Mouse (Mus musculus) Patski (cell line): ENCODE results near the gene Flt3l. TPM values are rescaled to one million over a fixed set of nuclear protein-coding genes. Genes with fewer than 3 reads are reported as not detected.
"Not testable (repeated sequence)": the region's sequence is repeated elsewhere in the genome, so short reads cannot be mapped to it uniquely, and the experiment has no call there.

Experiments used
- ATAC-seq: fragments of 100-300 bp; one replicate; pipeline ENCODE4 v1.8.0; 2021
- CTCF ChIA-PET: fragments of 350-600 bp; sonication (Branson Sonifier 250); formaldehyde crosslinking; loops from one replicate; lab custom pipeline; 2022; ENCODE audit warnings: inconsistent platforms; lab: Charles Lee
- POLR2A ChIA-PET: fragments of 350-600 bp; sonication (Branson Sonifier 250); formaldehyde crosslinking; loops from one replicate; lab custom pipeline; 2022; ENCODE audit warnings: antibody characterized with exemption, inconsistent platforms; lab: Charles Lee
- DNase-seq: peaks from one replicate; pipeline ENCODE4 v3.0.0-alpha.2; 2011; ENCODE audit warnings: low read depth, low spot score
- H3K27me3 ChIP-seq: fragments of 371-371 bp; one replicate; pipeline ENCODE4 v1.5.1; 2021
- CTCF ChIP-seq: fragments of 100-300 bp; IDR thresholded peaks from one replicate; pipeline ENCODE4 v1.5.1; 2021
- in situ Hi-C: fragments of 300-500 bp; cut with MboI; formaldehyde crosslinking; loops from 3 replicates; pipeline ENCODE4 v1.11.1; 2018; ENCODE audit warnings: low pct_unique_long_range_greater_than_20kb, mixed read lengths
- polyA plus RNA-seq: library from polyadenylated mRNA; unstranded; gene quantifications from one replicate; pipeline ENCODE4 v1.2.3, GENCODE M21; 2021

Flt3l gene
- polyA plus RNA-seq, 1 experiment from 2014 or later: 7.3 TPM

DNA sequence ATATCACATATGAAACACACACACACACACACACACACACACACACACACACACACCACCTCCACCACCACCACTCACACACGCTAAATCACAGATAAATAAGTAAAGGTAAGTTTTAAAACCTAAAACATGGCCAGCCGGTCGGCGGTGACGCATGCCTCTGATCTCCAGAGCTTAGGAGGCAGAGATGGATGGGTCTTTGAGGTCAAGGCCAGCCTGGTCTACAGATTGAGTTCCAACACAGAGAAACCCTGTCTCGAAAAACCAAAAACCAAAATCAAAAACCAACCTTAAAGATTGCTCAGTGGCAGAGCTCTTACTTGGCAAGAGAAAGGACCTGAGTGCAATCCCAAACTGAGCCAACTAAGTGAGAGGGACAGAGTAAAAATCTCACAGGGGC lies 36.2 kb downstream of the Flt3l start:
- no peak for TF ChIP-seq CTCF
- ATAC-seq (no peak), DNase-seq (no peak)
- CTCF ChIA-PET: no interaction called here
- in situ Hi-C loops: no loop called here
- no peaks in the 10 kb centered on the region for H3K27me3 ChIP-seq
- POLR2A ChIA-PET: interaction anchor here (0.8 kb wide), 1 partner anchor 24 kb away, joined by 4 read pairs; no protein-coding TSS in a partner anchor

DNA sequence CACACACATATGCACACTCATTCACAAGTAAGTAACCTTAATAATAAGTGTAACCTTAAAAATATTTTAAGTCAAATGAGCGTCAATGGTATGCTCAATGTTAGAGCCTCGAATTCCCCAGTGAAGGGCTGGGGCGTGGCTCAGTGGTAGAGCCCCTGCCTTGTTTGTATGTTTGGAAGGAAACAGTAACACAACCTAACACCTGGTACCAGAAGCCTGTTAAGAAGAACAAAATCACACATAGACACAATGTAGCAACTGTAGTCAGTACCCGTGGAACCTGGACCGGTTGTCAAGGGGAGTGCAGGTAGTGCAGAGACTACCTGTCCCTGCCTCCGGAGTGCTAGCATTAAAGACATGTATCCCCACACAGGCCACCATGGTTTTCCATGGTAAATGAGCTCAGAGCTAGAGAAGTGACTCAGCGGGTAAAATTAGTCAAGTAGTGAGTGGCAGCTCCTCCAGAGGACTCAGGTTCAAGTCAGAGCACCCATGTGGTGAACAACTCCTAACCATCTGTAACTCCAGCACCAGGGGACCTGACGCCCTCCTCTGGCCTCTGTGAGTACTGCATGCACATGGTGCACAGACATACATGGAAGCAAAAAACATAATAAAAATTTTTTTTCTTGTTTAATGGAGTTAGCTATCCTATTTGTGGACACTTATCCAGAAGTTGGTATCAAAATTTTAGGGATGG lies 37.5 kb downstream of the Flt3l start:
- no peak for DNase-seq
- TF ChIP-seq CTCF: no peak
- ChIA-PET CTCF (interaction anchor here (1.4 kb wide), 1 partner anchor 12 kb away, joined by 3 read pairs; no protein-coding TSS in a partner anchor), POLR2A (no interaction called here)
- ATAC-seq: no peak
- no peaks in the 10 kb centered on the region for H3K27me3 ChIP-seq
- in situ Hi-C loops: no loop called here

- DNase-seq (no peak), ATAC-seq (no peak)
- H3K27me3 ChIP-seq: no peaks in the 10 kb centered on the region
- TF ChIP-seq CTCF: no peak
- ChIA-PET CTCF (interaction anchor here (0.9 kb wide), 1 partner anchor 15 kb away, joined by 3 read pairs; no protein-coding TSS in a partner anchor), POLR2A (no interaction called here)
- in situ Hi-C loops: no loop called here
Observed at GRCm38 (mm10) chr7:45097479-45097878, 38.8 kb downstream of the Flt3l start.

DNA sequence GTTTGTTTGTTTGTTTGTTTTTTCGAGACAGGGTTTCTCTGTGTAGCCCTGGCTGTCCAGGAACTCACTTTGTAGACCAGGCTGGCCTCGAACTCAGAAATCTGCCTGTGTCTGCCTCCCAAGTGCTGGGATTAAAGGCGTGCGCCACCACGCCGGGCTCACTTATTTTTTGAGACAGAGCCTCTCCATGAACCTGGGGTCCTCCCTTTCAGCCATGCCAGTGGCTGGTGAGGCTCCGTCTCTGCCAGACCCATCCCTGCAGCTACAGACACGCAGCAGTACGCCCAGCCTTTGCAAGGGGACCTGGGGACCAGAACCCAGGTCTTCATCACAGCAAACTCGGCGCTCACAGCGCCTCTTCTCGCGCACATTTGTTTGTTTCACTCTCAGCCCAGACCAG lies 40.3 kb downstream of the Flt3l start:
- ATAC-seq, CTCF ChIA-PET, POLR2A ChIA-PET, DNase-seq, H3K27me3 ChIP-seq, in situ Hi-C loops: not testable (repeated sequence)

DNA sequence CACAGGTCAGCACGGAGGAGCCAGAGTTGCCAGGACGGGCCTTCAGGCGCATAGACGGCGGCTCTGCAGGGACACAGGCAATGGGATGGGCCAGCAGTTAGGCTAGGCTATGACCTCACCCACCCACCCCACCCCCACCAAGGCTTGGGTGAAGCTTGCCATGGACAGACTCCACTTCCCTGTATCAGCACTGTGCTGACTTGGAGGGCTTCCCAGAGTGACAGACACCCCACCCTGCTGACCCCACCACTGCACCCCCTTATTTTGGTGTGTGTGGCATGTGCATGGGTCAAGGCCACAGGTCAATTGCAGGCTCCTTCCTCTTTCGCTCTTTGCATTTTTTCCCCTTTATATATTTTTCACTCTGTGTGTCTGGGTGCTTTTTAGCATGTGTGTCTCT lies 40.9 kb downstream of the Flt3l start:
- DNase-seq (no peak), ATAC-seq (no peak)
- POLR2A ChIA-PET: interaction anchor here (0.5 kb wide), 1 partner anchor 80 kb away, joined by 4 read pairs; no protein-coding TSS in a partner anchor
- H3K27me3 ChIP-seq: no peaks in the 10 kb centered on the region
- in situ Hi-C loops: no loop called here
- CTCF ChIA-PET: no interaction called here
- no peak for TF ChIP-seq CTCF

DNA sequence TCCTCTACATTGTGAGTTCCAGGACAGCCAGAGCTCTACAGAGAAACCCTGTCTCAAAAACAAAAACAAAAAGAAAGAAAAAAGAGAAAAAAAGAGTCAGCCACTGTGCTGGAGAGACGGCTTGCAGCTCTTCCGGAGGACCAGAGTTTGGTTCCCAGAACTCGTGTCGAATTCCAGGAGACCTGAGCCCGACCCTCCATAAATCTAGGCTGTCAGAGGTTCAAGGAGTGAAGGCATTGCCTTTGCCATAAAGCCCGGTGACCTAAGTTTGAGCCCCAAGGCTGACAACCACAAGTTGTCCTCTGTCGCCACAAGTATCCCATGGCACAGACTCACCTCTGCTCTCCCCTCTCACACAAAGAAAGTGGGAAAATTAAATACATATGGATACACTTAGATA lies 42.1 kb downstream of the Flt3l start:
- in situ Hi-C loops: no loop called here
- ChIA-PET CTCF (no interaction called here), POLR2A (interaction anchor here (1.2 kb wide), 1 partner anchor 10 kb away, joined by 3 read pairs; no protein-coding TSS in a partner anchor)
- ATAC-seq: no peak
- H3K27me3 ChIP-seq: no peaks in the 10 kb centered on the region
- no peak for DNase-seq
- no peak for TF ChIP-seq CTCF

DNA sequence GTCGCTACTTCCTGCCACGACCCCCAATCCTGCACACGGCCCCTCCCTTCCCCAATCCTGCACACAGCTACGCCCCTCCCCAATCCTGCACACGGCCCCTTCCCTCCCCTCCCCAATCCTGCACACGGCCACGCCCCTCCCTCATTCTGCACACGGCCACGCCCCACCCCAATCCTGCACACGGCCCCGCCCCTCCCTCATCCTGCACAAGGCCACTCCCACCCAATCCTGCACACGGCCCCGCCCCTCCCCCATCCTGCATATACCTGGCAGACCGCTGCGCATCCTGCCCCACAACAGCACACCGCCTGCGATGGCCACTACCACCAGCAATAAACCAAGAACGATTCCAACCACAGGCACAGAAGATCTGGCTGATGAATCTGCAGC lies 42.7 kb downstream of the Flt3l start:
- POLR2A ChIA-PET: interaction anchor here (1.2 kb wide), 1 partner anchor 9 kb away, joined by 3 read pairs; no protein-coding TSS in a partner anchor
- in situ Hi-C loops: no loop called here
- DNase-seq (no peak), ATAC-seq (no peak)
- no peak for TF ChIP-seq CTCF
- H3K27me3 ChIP-seq: no peaks in the 10 kb centered on the region
- CTCF ChIA-PET: no interaction called here

- ChIA-PET CTCF (no interaction called here), POLR2A (interaction anchor here (1.2 kb wide), 1 partner anchor 9 kb away, joined by 3 read pairs; no protein-coding TSS in a partner anchor)
- H3K27me3 ChIP-seq: no peaks in the 10 kb centered on the region
- no peak for TF ChIP-seq CTCF
- DNase-seq: no peak
- no peak for ATAC-seq
- in situ Hi-C loops: no loop called here
Observed at GRCm38 (mm10) chr7:45092828-45093515, 43.3 kb downstream of the Flt3l start.

DNA sequence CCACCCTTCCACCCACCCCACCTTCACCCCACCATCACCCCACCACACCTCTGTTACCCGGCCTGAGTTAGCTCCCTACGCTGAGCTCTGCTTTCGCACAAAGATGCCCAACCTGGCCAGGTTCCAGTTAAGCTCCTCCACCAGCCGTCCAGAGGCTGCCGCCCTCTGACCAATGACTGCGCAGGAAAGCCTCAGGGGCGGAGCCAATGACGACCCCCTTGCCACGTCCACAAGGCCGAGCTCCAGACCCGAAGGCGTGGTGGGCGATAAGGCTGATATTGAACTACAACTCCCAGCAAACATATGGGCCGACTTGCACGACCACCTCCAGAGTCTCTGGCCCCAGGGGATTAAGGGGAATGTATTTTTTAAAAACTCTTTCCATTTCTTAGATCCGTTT lies 44.2 kb downstream of the Flt3l start, which contains the start of gene Rcn3:
TSS of gene Rcn3 (minus strand) at position 174 of the 400 bp plus-strand sequence.
- ATAC-seq (no peak), DNase-seq (no peak)
- in situ Hi-C loops: no loop called here
- ChIA-PET CTCF (interaction anchor here (1.2 kb wide), 1 partner anchor 24 kb away, joined by 5 read pairs; no protein-coding TSS in a partner anchor), POLR2A (no interaction called here)
- no peaks in the 10 kb centered on the region for H3K27me3 ChIP-seq
- no peak for TF ChIP-seq CTCF

GRCm38 (mm10) chr7:45091001-45091990 lies 44.9 kb downstream of the Flt3l start:
- CTCF ChIA-PET: interaction anchor here (1.2 kb wide), 1 partner anchor 23 kb away, joined by 5 read pairs; no protein-coding TSS in a partner anchor

More at GRCm38 (mm10) chr7:45091001-45091990, 44.9 kb downstream of the Flt3l start:
- in situ Hi-C loops: no loop called here
- no peak for ATAC-seq
- no peaks in the 10 kb centered on the region for H3K27me3 ChIP-seq
- no peak for DNase-seq
- POLR2A ChIA-PET: no interaction called here
- TF ChIP-seq CTCF: no peak
